Mouse (Mus musculus): ENCODE results near the gene Alg9.
A peak's percentile ranks its signal among the peaks of the same experiment; 100 is the strongest.

The Alg9 gene

DNA sequence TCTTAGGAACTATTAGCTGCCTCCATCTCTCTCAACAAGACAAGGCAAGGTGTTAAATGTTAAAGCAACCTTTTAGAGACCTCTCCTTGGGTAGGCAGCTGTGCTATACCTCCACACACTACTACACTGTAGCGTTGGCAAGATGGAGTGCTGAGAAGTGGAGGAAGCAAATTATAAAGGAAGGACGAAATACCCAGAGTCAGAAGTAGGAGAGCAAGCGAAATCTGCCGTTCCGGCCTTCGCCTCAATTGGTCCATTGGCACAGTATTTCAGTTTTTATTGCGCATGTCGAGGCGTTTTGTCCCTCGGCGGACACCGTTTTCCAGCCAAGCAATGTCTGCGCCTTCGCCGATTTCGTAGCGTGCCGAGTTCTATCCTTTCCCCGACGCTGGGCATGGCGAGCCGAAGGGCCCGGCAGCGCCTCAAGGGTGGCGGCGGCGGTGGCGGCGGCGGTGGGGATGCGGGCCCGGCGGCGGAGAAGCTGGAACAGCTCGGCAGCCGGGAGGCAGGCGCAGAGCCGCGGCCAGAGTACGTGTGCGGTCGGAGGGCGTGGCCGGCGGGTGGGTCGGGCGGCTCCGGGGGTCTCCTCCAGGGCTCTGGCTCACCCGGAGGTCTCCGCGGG is at the start of gene Alg9, which contains the start of gene 1110032A03Rik:
Alg9 (plus strand) TSS at position 29 of the 622 bp plus-strand sequence.
1110032A03Rik (minus strand) TSS at position 530 of the 622 bp plus-strand sequence.
- DNase-seq (ENCODE audit: low spot score in 2 of 2) = peak; percentile 88 to 94

DNA sequence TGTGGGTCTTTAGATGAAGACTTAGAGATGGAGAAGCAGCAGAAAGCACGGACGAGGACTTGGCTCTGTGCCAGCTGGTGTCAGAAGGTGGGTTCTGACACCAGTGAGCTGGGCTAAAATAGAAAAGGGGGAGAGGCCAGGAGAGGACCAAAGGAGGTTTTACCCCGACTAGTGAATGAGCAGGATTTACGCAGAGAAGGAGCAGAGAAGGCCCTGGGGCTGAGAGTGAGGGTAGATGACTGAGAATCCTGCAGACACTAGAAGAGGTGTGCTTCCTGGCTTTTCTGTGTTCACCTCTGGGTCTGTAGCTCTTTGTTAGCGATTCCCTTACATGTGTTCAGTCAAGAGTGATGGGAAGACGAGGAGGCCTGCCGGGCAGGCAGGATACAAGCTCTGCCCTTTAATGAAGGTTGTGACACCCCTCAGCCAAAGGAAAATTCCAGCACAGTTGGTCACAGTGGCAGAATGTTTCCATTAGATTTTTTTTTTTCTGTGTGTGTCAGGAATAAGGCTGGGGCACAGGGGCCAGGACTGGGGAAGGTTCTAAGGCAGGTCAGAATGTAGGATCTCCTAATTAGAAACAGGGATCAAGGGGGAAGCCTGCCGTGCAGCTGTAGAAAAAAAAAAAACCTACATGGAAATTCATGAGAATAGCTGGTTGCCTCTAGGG is 48.8 kb upstream of the Alg9 start:
- DNase-seq (ENCODE audit: low spot score in 2 of 2) = no peak

GRCm38 (mm10) chr9:50727171-50727924 is 47.5 kb upstream of the Alg9 start:
- peak in 1 of 2 experiments; percentile 26 for DNase-seq (ENCODE audit: low spot score in 2 of 2)

GRCm38 (mm10) chr9:50727925-50728651 is 46.7 kb upstream of the Alg9 start:
- peak; percentile 65 to 82 for DNase-seq (ENCODE audit: low spot score in 2 of 2)

DNA sequence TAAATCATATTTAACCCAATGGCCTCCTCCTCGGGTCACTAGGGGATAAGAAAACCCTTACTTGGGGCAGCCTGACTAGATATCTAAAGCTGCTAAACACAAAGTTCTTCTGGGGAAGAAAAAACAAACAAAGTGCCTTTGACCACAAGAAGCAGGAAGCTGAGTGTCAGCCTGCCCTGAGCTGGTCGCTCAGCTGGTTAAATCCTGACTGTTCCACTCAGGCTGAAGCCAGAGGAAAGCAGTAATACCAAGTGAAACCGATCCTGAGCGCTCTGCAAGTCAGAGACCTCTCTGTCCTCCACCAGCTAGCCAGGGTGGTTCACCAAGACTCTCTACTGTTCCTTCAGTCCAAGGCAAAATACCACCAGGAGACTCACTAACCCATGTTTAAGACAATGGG is 45.2 kb upstream of the Alg9 start:
- no peak for DNase-seq (ENCODE audit: low spot score in 2 of 2)

GRCm38 (mm10) chr9:50732560-50732959 is 42.3 kb upstream of the Alg9 start:
- DNase-seq (ENCODE audit: low spot score in 2 of 2) = no peak

GRCm38 (mm10) chr9:50734989-50735388 is 39.8 kb upstream of the Alg9 start:
- peak in 1 of 2 experiments; percentile 60 for DNase-seq (ENCODE audit: low spot score in 2 of 2)

- peak; percentile 86 to 92 for DNase-seq (ENCODE audit: low spot score in 2 of 2)
Measured at GRCm38 (mm10) chr9:50738914-50739870, 35.6 kb upstream of the Alg9 start, which contains the start of gene Dixdc1. Gene Dixdc1 (minus strand): TSS chr9:50739517.

DNA sequence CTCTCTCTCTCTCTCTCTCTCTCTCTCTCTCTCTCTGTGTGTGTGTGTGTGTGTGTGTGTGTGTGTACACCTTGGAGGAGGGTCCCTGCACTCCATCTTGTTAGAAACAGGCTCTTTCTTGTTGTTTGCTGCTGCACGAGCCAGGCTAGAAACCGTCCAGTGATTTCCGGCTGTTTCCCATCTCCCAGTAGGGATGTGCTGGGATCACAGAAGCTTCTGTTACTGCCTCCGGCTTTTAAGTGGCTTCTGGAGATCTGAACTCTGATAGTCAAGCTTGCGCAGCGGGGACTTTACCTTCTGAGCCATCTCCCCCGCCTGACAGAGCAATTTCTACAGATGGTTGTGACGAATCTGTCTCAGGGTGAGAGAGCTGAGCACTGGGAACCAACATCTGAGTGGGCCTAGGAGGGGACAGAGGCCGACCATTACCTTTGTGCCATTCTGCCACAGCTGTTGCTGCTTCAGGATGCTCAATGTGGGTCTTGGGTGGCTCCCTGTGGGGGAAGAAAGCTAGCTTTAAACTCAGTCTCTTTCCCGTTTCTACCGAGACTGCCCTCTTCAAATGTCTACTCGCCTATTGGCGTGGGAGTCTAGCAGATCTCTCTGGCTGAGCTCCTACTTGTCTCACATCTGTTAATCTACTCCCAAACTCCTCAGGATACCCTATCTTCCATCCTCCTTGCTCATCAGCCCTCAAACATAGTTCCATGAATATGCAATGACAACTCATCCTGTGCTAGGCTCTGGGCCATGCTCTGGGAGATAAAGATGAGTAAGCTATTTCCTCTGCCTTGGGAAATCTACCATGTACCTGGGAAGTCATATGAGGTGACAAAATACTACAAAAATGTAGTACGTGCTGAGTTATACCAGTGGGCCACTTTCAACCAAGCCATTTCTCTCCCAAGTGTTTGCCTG is 33.7 kb upstream of the Alg9 start:
- no peak for DNase-seq (ENCODE audit: low spot score in 2 of 2)

DNA sequence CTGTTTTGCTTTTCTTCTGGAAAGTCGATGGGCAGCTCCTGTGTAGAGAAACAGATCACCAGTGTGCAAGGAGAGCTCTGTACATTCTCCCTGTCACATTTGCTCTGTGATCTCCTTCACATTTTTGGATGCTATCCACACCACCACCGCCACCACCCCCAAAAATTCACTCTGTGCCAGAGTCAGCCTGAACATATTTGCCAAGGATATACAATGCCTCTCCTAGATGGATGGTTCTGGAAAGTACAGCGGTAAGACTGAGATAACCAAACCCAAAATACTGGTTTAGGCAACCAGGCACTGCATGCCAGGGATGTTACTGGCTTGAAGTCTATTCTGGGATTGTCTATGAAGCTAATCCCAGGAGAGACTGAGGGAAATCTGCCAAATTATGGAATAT is 32.6 kb upstream of the Alg9 start:
- no peak for DNase-seq (ENCODE audit: low spot score in 2 of 2)

- no peak for DNase-seq (ENCODE audit: low spot score in 2 of 2)
Measured at GRCm38 (mm10) chr9:50742744-50743143, 32.1 kb upstream of the Alg9 start.

DNA sequence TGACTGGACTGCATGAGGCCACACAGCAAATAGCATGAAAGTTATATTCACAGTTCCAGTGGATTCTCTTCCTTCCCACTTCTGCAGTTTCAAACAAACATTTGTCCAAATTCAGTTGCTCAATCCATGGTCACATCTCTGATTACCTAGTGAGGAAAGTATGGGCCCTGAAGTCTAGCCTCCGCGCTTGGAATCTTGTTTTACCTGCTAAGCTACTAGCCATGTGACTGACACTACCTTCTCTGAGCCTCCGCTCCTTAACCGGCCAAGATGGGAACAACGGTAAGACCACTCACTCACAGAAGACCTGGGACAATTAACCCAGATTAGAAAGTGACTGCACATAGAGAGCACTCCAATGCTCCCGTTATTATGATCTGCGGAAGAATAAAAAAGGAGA is 29.0 kb upstream of the Alg9 start:
- no peak for DNase-seq (ENCODE audit: low spot score in 2 of 2)

DNA sequence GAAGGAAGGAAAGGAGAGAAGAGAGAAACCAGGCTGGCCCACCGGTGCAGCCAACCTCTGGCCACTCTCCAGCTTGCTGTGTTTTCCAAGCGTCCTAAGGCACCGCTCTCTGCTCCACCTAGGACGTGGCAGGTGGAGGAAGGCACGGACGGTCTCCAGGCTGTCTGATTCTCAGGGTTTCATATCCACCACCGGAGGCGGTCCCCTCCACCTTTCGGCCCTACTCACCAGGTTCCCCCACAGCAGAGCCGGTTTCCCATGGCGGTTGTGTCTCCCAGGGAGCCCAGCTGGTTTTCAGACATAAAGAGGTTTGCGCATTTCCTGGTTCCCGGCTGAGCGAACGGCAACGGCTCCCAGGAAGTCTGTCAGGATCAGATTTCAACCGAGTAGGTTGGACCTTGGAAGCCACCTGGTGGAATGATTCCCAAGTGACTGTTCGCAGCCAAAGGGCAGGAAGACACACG is 28.6 kb upstream of the Alg9 start, which contains the start of gene 2310030G06Rik:
2310030G06Rik (minus strand) TSS at position 323 of the 464 bp plus-strand sequence.
- DNase-seq (ENCODE audit: low spot score in 2 of 2) = no peak

DNA sequence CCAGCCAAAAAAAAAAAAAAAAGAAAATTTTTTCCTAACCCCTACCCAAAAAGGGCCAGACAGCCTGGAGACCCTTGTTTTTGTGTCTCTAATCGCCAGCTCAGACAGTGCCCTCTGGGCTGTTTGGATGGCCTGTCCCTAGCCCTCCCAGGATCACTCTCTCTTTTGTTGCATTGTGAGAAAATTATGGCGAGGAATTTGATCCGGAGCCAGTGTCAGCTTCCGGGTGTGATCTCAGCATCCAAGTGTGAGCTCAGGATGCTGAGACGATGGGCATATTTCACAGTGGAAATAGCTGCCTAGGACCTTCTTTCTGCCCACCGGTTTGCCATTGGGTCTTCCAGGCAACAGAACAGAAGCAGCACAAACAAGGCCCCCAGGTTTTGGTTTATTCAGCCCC is 24.1 kb upstream of the Alg9 start:
- no peak for DNase-seq (ENCODE audit: low spot score in 2 of 2)

DNA sequence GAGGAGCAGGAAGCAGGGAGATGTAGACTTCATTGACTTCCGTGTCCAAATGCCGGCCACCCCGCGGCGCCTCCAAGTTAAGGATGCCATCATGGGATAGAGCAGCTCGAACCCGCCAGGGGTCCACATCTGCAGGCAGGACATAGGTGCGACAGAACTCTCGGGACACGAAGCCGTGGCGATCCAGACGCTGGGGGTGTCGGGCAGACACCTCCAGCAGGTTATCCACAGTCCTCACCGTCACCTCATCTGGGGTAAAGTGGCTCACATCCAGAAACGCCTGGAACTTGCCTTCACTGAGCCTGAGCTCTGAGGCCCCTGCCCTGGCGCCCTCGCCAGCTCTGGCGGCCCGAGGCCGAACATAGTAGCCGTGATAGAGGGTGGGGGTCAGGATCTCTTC is 23.5 kb upstream of the Alg9 start, which contains the start of gene Cryab:
Cryab (plus strand) TSS at position 3 of the 400 bp plus-strand sequence.
- no peak for DNase-seq (ENCODE audit: low spot score in 2 of 2)

GRCm38 (mm10) chr9:50752054-50752602 is 22.7 kb upstream of the Alg9 start, which contains the start of gene Hspb2:
Gene Hspb2 (minus strand): TSS chr9:50752354.
- no peak for DNase-seq (ENCODE audit: low spot score in 2 of 2)

DNA sequence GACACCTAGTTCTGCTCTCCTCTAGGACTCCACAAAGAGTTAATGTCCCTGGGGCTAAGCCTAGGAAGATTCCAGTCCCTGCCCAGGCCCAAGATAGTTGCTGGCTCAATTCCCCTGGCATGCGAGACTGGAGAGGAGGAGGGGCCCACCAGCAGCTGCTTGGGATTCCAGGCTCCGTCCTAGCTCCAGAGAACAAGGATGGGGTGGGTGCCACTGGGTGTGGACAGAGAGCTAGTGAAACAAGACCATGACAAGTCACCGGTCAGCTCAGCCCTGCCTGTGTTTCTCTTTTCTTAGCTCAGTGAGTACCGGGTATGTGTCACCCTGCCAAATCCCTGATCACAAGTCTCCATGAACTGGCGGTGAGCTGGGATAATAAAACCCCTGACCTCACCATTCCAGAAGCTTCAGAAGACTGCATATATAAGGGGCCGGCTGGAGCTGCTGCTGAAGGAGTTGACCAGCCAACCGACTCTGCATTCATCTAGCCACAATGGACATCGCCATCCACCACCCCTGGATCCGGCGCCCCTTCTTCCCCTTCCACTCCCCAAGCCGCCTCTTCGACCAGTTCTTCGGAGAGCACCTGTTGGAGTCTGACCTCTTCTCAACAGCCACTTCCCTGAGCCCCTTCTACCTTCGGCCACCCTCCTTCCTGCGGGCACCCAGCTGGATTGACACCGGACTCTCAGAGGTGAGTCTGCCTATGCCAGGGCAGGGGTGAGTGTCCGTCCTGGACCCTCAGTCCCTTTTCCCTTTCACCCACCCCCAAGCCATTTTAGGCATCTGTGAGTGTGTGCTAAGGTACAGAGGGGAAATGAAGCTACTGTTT is 21.8 kb upstream of the Alg9 start:
- peak in 1 of 2 experiments; percentile 46 for DNase-seq (ENCODE audit: low spot score in 2 of 2)

- DNase-seq (ENCODE audit: low spot score in 2 of 2) = no peak
Measured at GRCm38 (mm10) chr9:50753947-50754346, 20.9 kb upstream of the Alg9 start.

Data from cerebellum, postnatal 4 days (tissue).